Mouse (Mus musculus) limb, embryonic 12.5 days (tissue): Measurements from ENCODE around the gene Rab37. TPM values are rescaled to one million over a fixed set of nuclear protein-coding genes. Genes with fewer than 3 reads are reported as not detected.

ENCODE experiments used
- ATAC-seq: fragments of 200-750 bp; cut with Nextera tagmentation; 2 replicates; pipeline ENCODE4 v1.8.0; 2017; ENCODE audit warnings: low read depth, moderate TSS enrichment; ENCODE audit not compliant: insufficient number of reproducible peaks, insufficient read depth, low FRiP score, low TSS enrichment
- H3K27ac ChIP-seq: fragments of 300-500 bp; sonication (generic); 2 replicates; pipeline ENCODE4 v1.5.1; 2016; ENCODE audit warnings: mild to moderate bottlenecking, moderate library complexity
- H3K27me3 ChIP-seq: fragments of 300-500 bp; sonication (generic); 2 replicates; pipeline ENCODE4 v1.6.1; 2016; ENCODE audit warnings: mild to moderate bottlenecking, moderate library complexity
- H3K36me3 ChIP-seq: fragments of 300-500 bp; sonication (generic); 2 replicates; pipeline ENCODE4 v1.6.1; 2016; ENCODE audit warnings: mild to moderate bottlenecking, moderate library complexity
- H3K4me1 ChIP-seq: fragments of 300-500 bp; sonication (generic); replicated peaks from 2 replicates; pipeline ENCODE4 v1.6.1; 2016
- H3K4me2 ChIP-seq: fragments of 300-500 bp; sonication (generic); 2 replicates; pipeline ENCODE4 v1.6.1; 2016; ENCODE audit warnings: mild to moderate bottlenecking, moderate library complexity
- H3K4me3 ChIP-seq: fragments of 300-500 bp; sonication (generic); replicated peaks from 2 replicates; pipeline ENCODE4 v1.5.1; 2016; ENCODE audit warnings: mild to moderate bottlenecking
- H3K9ac ChIP-seq: fragments of 300-500 bp; sonication (generic); replicated peaks from 2 replicates; pipeline ENCODE4 v1.6.1; 2016; ENCODE audit warnings: mild to moderate bottlenecking, moderate library complexity
- H3K9me3 ChIP-seq: fragments of 300-500 bp; sonication (generic); 2 replicates; pipeline ENCODE4 v1.6.1; 2016; ENCODE audit warnings: mild to moderate bottlenecking, moderate library complexity
- WGBS: fragments of 180-500 bp; shearing (Covaris S2); methylation state at CpG from one replicate; pipeline ENCODE4 v1.1.7; 2016; 5-methylcytosine and 5-hydroxymethylcytosine counted together
- polyA plus RNA-seq: library from polyadenylated mRNA; unstranded; fragments of >200 nt; fragmentation: Nextera tagmentation; extraction: Ambion mirVana; gene quantifications from 2 replicates; pipeline ENCODE4 v1.2.1, GENCODE M21; 2016

The Rab37 gene
- polyA plus RNA-seq, 1 experiment from 2014 or later: 1.4 TPM

GRCm38 (mm10) chr11:115103470-115104413 is 12.5 kb downstream of the Rab37 start:
- H3K9me3 ChIP-seq: peaks cover 5% of the 10 kb centered on the region; the same call in 1 of the 2 replicates
- no peak overlapping the region for H3K4me3 ChIP-seq
- peaks cover 4% of the 10 kb centered on the region; the same call in 1 of the 2 replicates for H3K27me3 ChIP-seq
- no peak overlapping the region for H3K9ac ChIP-seq
- no peak overlapping the region for H3K4me2 ChIP-seq
- peaks cover 54% of the 10 kb centered on the region for H3K4me1 ChIP-seq
- 0 out of 2 replicates have a peak overlapping the region, but pooled peaks have one; percentile 62 for H3K27ac ChIP-seq
- 58% methylated on average over 25 of the region's 25 CpGs for WGBS
- no peaks in the 10 kb centered on the region for H3K36me3 ChIP-seq
- peak; percentile 29; the same call in 1 of the 2 replicates for ATAC-seq

DNA sequence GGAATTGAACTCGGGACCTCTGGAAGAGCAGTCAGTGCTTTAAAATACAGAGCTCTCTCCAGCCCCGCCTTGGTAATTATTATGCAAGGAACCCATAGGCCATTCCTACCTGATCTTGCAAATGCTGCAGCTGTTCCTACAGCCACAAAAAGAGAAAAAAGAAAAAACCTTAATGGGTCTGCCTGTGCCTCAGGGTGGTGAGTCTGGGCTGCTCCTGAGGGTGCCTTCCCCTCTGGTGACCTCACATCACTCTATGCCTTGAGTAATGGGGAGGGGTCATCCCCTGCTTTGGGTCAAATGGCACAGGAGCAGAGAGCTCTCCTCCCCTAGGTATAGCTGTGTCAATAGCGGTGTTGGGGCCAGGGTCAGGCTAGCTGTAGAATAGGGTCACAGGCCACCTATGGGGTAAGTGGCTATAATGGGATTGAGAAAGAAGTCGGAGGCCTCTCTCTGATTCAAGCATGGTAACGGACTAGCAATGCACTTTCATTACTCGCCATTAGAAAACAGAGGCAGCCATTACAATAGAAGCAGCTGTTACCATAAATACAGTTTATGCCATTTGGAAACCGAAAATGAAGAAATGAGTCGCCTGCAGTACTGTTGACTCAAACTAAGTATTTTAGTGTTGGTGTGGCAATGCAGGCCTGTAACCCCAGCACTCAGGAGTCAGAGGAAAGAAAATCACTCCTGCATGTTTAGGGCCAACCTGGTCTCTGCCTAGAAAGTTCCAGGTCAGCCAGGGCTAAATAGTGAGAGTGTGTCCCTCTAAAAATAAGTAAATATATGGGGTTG is 13.7 kb downstream of the Rab37 start:
- Histone ChIP-seq H3K4me3 (no peak overlapping the region), H3K9ac (no peak overlapping the region), H3K27me3 (peaks cover 4% of the 10 kb centered on the region; the same call in 1 of the 2 replicates), H3K9me3 (peaks cover 5% of the 10 kb centered on the region; the same call in 1 of the 2 replicates), H3K27ac (no peak overlapping the region), H3K4me2 (no peak overlapping the region), H3K4me1 (peaks cover 41% of the 10 kb centered on the region), H3K36me3 (no peaks in the 10 kb centered on the region)
- WGBS: 49% methylated on average over 8 of the region's 8 CpGs
- no peak for ATAC-seq

DNA sequence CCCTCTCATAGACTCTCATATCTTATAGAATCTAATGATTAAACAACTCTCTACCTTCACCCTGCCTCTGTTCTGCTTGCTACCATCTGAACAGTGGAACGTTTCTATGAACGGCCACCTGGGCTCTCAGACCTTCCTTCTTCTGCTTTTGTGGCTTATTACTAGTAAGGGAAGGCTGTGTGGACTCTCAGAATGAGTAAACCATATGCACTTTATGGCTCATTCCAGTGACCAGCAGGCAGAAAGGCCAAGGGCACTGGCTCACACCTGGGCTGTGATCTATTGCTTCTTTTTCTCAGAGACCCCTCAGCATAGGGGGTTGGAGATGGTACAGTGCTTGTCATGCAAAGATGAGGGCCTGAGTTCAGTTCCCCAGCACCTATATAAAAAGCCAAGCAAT is 15.4 kb downstream of the Rab37 start:
- 76% methylated on average over 2 of the region's 2 CpGs for WGBS
- Histone ChIP-seq H3K36me3 (no peaks in the 10 kb centered on the region), H3K9ac (no peak overlapping the region), H3K27me3 (peaks cover 4% of the 10 kb centered on the region; the same call in 1 of the 2 replicates), H3K27ac (no peak overlapping the region), H3K4me1 (peaks cover 26% of the 10 kb centered on the region), H3K4me3 (no peak overlapping the region), H3K9me3 (peaks cover 5% of the 10 kb centered on the region; the same call in 1 of the 2 replicates), H3K4me2 (no peak overlapping the region)
- ATAC-seq: no peak

DNA sequence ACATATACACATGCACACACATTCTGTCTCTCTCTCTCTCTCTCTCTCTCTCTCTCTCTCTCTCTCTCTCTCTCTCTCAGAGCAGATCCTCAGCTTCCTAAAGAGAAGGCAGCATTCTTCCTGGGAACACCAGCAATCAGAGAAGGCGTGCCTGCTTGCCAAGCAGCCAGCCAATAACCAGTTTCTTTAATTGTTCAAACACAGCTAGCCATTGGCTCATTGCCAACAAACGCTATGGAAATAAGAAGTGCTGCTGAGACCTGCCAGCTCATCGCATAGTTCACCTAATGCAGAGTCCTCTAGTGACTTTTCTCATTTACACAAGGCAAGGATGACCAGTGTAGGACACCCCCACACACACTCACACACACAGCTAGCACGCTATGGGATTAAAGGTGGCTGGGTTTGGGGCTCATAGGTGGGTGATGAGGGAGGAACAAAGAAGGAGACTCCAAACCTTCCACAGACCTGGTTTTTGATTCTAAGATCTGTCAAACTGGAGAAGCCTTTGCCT is 16.2 kb downstream of the Rab37 start:
- H3K27ac ChIP-seq: no peak overlapping the region
- peaks cover 4% of the 10 kb centered on the region; the same call in 1 of the 2 replicates for H3K27me3 ChIP-seq
- H3K9ac ChIP-seq: no peak overlapping the region
- no peak for ATAC-seq
- H3K4me3 ChIP-seq: no peak overlapping the region
- H3K4me1 ChIP-seq: peaks cover 23% of the 10 kb centered on the region
- peaks cover 5% of the 10 kb centered on the region; the same call in 1 of the 2 replicates for H3K9me3 ChIP-seq
- 42% methylated on average over 4 of the region's 4 CpGs for WGBS
- no peak overlapping the region for H3K4me2 ChIP-seq
- H3K36me3 ChIP-seq: no peaks in the 10 kb centered on the region

GRCm38 (mm10) chr11:115108176-115108575 is 16.9 kb downstream of the Rab37 start:
- H3K4me1 ChIP-seq: peaks cover 23% of the 10 kb centered on the region
- no peak overlapping the region for H3K27ac ChIP-seq
- H3K4me2 ChIP-seq: no peak overlapping the region
- no peak overlapping the region for H3K4me3 ChIP-seq
- peaks cover 4% of the 10 kb centered on the region; the same call in 1 of the 2 replicates for H3K27me3 ChIP-seq
- peaks cover 5% of the 10 kb centered on the region; the same call in 1 of the 2 replicates for H3K9me3 ChIP-seq
- ATAC-seq: no peak
- H3K9ac ChIP-seq: no peak overlapping the region
- H3K36me3 ChIP-seq: no peaks in the 10 kb centered on the region
- WGBS: 87% methylated on average over 8 of the region's 8 CpGs

GRCm38 (mm10) chr11:115110271-115110670 is 19.0 kb downstream of the Rab37 start:
- Histone ChIP-seq H3K27ac (no peak overlapping the region), H3K9ac (no peak overlapping the region), H3K4me1 (peaks cover 14% of the 10 kb centered on the region), H3K4me2 (no peak overlapping the region), H3K4me3 (no peak overlapping the region), H3K9me3 (no peaks in the 10 kb centered on the region), H3K27me3 (peaks cover 4% of the 10 kb centered on the region; the same call in 1 of the 2 replicates), H3K36me3 (no peaks in the 10 kb centered on the region)
- ATAC-seq: no peak
- 86% methylated on average over 4 of the region's 5 CpGs for WGBS

- H3K4me3 ChIP-seq: no peak overlapping the region
- 43% methylated on average over 3 of the region's 3 CpGs for WGBS
- peaks cover 4% of the 10 kb centered on the region; the same call in 1 of the 2 replicates for H3K27me3 ChIP-seq
- no peak overlapping the region for H3K9ac ChIP-seq
- no peak overlapping the region for H3K4me2 ChIP-seq
- H3K27ac ChIP-seq: no peak overlapping the region
- peaks cover 10% of the 10 kb centered on the region for H3K4me1 ChIP-seq
- no peak for ATAC-seq
- no peaks in the 10 kb centered on the region for H3K9me3 ChIP-seq
- H3K36me3 ChIP-seq: no peaks in the 10 kb centered on the region
Observed at GRCm38 (mm10) chr11:115112196-115112595, 21.0 kb downstream of the Rab37 start.

DNA sequence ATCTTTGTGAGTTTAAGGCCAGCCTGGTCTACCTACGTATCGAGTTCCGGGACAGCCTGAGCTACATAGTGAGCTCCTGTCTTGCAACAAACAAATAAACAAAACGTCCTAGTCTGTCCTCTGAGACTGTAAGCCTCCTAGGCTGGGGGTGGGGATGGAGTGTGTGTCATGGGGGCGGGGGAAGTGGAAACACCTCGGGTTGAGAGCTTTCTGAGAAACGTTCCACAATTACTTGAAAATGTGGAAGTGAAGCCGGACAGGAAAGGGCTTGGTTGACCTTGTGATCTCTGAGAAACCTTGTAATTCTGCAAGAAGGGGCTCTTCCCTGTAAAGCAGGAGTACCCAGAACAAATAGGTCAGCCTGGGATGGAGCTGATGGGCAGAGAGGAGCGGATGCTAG is 28.2 kb downstream of the Rab37 start:
- no peaks in the 10 kb centered on the region for H3K9me3 ChIP-seq
- no peak overlapping the region for H3K4me3 ChIP-seq
- no peaks in the 10 kb centered on the region for H3K4me1 ChIP-seq
- no peak overlapping the region for H3K4me2 ChIP-seq
- H3K27ac ChIP-seq: no peak overlapping the region
- 68% methylated on average over 9 of the region's 9 CpGs for WGBS
- H3K9ac ChIP-seq: no peak overlapping the region
- H3K36me3 ChIP-seq: no peaks in the 10 kb centered on the region
- no peaks in the 10 kb centered on the region; the same call in 1 of the 2 replicates for H3K27me3 ChIP-seq
- no peak for ATAC-seq

- no peak for ATAC-seq
- Histone ChIP-seq H3K27me3 (no peaks in the 10 kb centered on the region; the same call in 1 of the 2 replicates), H3K4me1 (no peaks in the 10 kb centered on the region), H3K4me3 (no peak overlapping the region), H3K36me3 (no peaks in the 10 kb centered on the region), H3K27ac (no peak overlapping the region), H3K9me3 (no peaks in the 10 kb centered on the region), H3K4me2 (no peak overlapping the region), H3K9ac (no peak overlapping the region)
- 78% methylated on average over 4 of the region's 4 CpGs for WGBS
Observed at GRCm38 (mm10) chr11:115128483-115128882, 37.3 kb downstream of the Rab37 start.

- no peak overlapping the region for H3K9ac ChIP-seq
- no peak overlapping the region for H3K4me3 ChIP-seq
- no peak overlapping the region for H3K27ac ChIP-seq
- 93% methylated on average over 13 of the region's 13 CpGs for WGBS
- no peaks in the 10 kb centered on the region; the same call in 1 of the 2 replicates for H3K27me3 ChIP-seq
- H3K4me1 ChIP-seq: no peaks in the 10 kb centered on the region
- ATAC-seq: no peak
- no peaks in the 10 kb centered on the region for H3K36me3 ChIP-seq
- H3K4me2 ChIP-seq: no peak overlapping the region
- no peaks in the 10 kb centered on the region for H3K9me3 ChIP-seq
Observed at GRCm38 (mm10) chr11:115129508-115130126, 38.4 kb downstream of the Rab37 start.
